Mouse (Mus musculus) liver, embryonic 11.5 days (tissue): ENCODE measurements around the gene Sept11. TPM values are rescaled to one million over a fixed set of nuclear protein-coding genes. Genes with fewer than 3 reads are reported as not detected.

Experiments used
- ATAC-seq: fragments of 200-750 bp; cut with Nextera tagmentation; replicated peaks from 2 replicates; pipeline ENCODE4 v1.8.0; 2017; ENCODE audit warnings: moderate number of reproducible peaks, mild to moderate bottlenecking, moderate TSS enrichment, moderate library complexity; ENCODE audit not compliant: low FRiP score
- DNase-seq: peaks from one replicate; pipeline ENCODE4 v3.0.0-alpha.2; 2017; ENCODE audit warnings: low spot score
- H3K27ac ChIP-seq: fragments of 300-500 bp; sonication (generic); 2 replicates; pipeline ENCODE4 v1.5.1; 2014; ENCODE audit warnings: mild to moderate bottlenecking, low read depth, low read length, control low read depth
- H3K27me3 ChIP-seq: fragments of 300-500 bp; sonication (generic); replicated peaks from 2 replicates; pipeline ENCODE4 v1.6.1; 2014; ENCODE audit warnings: low read length, mixed read lengths; ENCODE audit not compliant: control insufficient read depth, insufficient read depth
- H3K36me3 ChIP-seq: fragments of 300-500 bp; sonication (generic); 2 replicates; pipeline ENCODE4 v1.6.1; 2014; ENCODE audit warnings: mild to moderate bottlenecking, low read length, moderate library complexity, mixed read lengths; ENCODE audit not compliant: control insufficient read depth, insufficient read depth
- H3K4me1 ChIP-seq: fragments of 300-500 bp; sonication (generic); replicated peaks from 2 replicates; pipeline ENCODE4 v1.6.1; 2014; ENCODE audit warnings: low read length, mixed read lengths; ENCODE audit not compliant: control insufficient read depth, insufficient read depth
- H3K4me2 ChIP-seq: fragments of 300-500 bp; sonication (generic); 2 replicates; pipeline ENCODE4 v1.6.1; 2014; ENCODE audit warnings: mild to moderate bottlenecking, control low read depth, moderate library complexity
- H3K4me3 ChIP-seq: fragments of 300-500 bp; sonication (generic); 2 replicates; pipeline ENCODE4 v1.5.1; 2014; ENCODE audit warnings: low read depth, low read length, control low read depth
- H3K9ac ChIP-seq: fragments of 300-500 bp; sonication (generic); 2 replicates; pipeline ENCODE4 v1.6.1; 2014; ENCODE audit warnings: low read depth, low read length, control low read depth
- H3K9me3 ChIP-seq: fragments of 300-500 bp; sonication (generic); 2 replicates; pipeline ENCODE4 v1.6.1; 2016; ENCODE audit warnings: low read length, inconsistent platforms, mixed read lengths; ENCODE audit not compliant: control insufficient read depth
- WGBS: fragments of 180-500 bp; shearing (Covaris S2); extraction: QIAGEN DNeasy Blood & Tissue Kit; methylation state at CpG from one replicate; pipeline ENCODE4 v1.1.7; 2014; 5-methylcytosine and 5-hydroxymethylcytosine counted together
- polyA plus RNA-seq: library from polyadenylated mRNA; unstranded; fragments of >200 nt; fragmentation: Nextera tagmentation; extraction: Ambion mirVana; gene quantifications from 2 replicates; pipeline ENCODE4 v1.2.1, GENCODE M21; 2014

Sept11 gene
- polyA plus RNA-seq, 1 experiment from 2014 or later, result 89.0 TPM

DNA sequence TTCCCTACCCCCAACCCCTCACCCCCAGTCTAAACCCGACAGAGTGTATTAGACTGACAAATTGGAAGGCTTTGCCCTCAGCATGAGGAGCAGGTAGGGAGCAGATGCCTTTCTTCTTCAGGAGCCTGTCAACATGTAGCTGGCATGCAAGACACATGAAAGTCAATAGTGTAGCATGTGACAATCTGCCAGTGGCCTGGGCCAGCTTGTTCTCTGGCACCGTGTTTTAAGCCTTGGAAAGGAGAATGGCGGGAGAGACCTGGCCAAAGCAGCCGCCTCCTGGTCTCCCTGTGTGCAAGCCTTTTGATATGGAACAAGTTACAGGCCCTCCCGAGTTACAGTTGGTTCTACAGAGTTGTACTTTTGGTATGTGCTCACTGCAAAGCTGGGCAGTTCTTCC is 47.5 kb downstream of the Sept11 start:
- Histone ChIP-seq H3K4me2 (no peak overlapping the region), H3K9ac (no peak overlapping the region), H3K27me3 (no peaks in the 10 kb centered on the region), H3K36me3 (peaks cover 9% of the 10 kb centered on the region), H3K4me3 (no peak overlapping the region), H3K9me3 (no peaks in the 10 kb centered on the region), H3K27ac (no peak overlapping the region), H3K4me1 (peaks cover 6% of the 10 kb centered on the region)
- no peak for ATAC-seq
- no peak for DNase-seq
- WGBS, result 84% methylated on average over 5 of the region's 5 CpGs

DNA sequence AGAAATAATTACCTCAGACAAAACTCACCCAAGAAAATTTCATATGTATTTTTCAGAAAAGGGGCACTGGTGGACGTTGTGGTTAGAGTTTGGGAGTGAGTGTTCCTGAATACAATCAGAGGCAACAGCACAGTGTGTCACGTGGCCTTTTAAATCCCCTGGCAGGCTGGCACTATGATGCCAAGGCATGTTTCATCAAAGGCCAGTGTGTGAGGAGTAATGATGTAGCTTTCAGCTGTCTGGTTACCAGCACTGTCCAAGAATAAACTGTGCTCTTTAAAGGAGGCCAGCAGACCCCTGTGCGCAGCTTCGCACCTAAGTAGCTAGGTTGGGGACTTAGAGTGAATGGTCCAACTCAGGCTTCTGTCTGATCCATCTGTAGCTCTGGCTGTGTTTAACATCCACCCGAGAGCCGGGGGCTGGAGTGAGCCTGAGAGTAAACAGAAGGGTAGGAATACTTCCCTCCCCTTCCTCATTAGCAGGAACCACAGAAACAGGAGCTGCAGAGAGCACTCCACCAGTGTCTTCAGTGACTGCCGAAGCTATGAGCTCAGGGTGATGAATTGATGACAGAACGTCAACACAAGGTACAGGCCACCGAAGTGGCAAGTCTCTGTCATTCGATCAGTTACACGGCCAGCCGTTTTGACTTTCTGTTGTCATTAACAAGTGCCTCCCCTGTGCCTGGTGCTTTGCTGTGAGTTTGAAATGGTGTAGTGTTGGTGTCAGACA is 50.3 kb downstream of the Sept11 start:
- Histone ChIP-seq H3K9me3 (no peaks in the 10 kb centered on the region), H3K4me3 (no peak overlapping the region), H3K4me1 (peaks cover 3% of the 10 kb centered on the region), H3K27ac (no peak overlapping the region), H3K4me2 (no peak overlapping the region), H3K9ac (no peak overlapping the region), H3K27me3 (no peaks in the 10 kb centered on the region), H3K36me3 (peaks cover 11% of the 10 kb centered on the region)
- DNase-seq, result no peak
- 67% methylated on average over 12 of the region's 12 CpGs for WGBS
- ATAC-seq, result no peak

DNA sequence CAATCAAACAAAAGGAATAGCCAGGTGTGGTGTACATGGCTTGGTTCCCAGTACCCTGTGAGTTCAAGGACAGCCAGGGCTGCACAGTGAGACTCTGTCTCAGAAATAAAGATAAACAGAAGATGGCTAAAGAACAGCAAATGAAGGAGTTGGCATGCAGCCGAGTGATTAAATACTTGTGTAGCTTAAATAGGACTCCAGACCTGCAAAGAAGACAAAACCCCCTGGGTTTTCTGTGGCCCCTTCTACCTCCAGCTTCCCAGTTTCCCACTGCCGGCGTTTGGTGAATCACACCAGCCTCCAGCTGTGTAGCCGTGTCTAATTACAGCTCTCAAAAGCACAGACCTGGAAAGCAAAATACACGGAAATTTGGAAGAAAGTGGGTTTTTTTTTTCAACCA is 51.6 kb downstream of the Sept11 start:
- peaks cover 5% of the 10 kb centered on the region for H3K36me3 ChIP-seq
- H3K27me3 ChIP-seq, result no peaks in the 10 kb centered on the region
- no peak overlapping the region for H3K9ac ChIP-seq
- H3K4me1 ChIP-seq, result peaks cover 10% of the 10 kb centered on the region
- no peak overlapping the region for H3K4me3 ChIP-seq
- H3K4me2 ChIP-seq, result no peak overlapping the region
- no peak for ATAC-seq
- no peak overlapping the region for H3K27ac ChIP-seq
- 73% methylated on average over 5 of the region's 5 CpGs for WGBS
- DNase-seq, result no peak
- no peaks in the 10 kb centered on the region for H3K9me3 ChIP-seq

DNA sequence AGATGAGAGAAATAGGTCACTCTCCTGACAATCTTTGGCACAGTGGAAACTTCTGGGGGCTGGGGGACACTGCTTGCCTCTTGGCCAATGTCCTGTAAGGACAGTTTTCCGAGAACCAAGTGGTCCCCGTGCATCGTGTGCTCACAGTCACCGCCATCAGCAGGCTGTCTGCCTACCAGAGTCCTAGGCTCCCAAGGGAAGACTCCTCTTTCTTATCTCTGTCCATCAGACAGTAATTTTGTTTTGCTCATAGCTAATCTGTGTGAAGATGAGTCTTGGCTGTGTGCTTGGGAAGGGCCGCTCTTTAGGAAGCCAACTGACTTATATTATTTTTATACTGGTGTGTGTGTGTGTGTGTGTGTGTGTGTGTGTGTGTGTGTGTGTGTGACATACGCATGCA is 52.3 kb downstream of the Sept11 start:
- 81% methylated on average over 6 of the region's 6 CpGs for WGBS
- ATAC-seq (0 out of 2 replicates have a peak, but pooled peaks have one; percentile 32), DNase-seq (no peak)
- Histone ChIP-seq H3K9me3 (no peaks in the 10 kb centered on the region), H3K27me3 (no peaks in the 10 kb centered on the region), H3K4me3 (no peak overlapping the region), H3K4me2 (no peak overlapping the region), H3K4me1 (peaks cover 16% of the 10 kb centered on the region), H3K27ac (no peak overlapping the region), H3K36me3 (peaks cover 5% of the 10 kb centered on the region), H3K9ac (no peak overlapping the region)

DNA sequence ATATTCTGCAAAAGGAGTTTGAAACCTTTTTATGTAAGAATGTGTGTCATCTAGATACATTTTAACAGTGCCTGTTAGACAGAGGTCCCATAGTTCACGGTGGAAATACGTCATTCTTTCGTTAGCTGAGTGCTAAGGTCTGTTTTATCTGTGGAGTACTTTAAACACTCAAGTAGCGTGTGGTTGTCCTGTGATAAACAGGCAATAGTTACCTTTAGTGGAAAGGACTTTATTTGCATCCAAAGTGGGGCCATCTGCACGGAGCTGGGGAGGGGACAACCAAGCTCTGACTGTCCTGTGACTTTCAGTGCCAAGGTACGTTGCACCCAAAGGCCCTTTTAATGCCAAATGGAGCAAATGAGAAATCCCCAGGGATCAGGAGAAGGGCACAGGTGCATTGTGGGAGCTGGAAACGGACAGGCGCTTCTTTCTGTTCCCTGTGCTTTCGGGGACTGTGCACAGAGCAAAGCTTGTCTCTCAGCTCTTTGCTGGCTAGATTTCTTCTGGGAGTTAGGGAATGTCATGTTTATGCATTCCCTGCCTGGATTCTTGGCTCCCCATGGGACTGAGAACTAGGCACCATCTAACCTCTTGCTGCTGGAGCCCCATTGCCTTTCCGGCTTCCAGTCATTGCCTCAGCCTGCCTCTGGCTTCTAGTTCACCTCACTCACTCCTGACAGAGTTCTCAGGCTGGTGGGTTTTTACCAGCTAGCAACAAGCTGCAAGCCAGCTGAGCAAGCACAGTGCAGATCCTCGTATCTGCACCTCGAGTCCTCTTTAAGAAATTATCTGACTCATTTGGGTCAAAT is 56.9 kb downstream of the Sept11 start:
- Histone ChIP-seq H3K27ac (no peak overlapping the region), H3K4me2 (no peak overlapping the region), H3K4me1 (peaks cover 40% of the 10 kb centered on the region), H3K36me3 (peaks cover 5% of the 10 kb centered on the region), H3K9me3 (no peaks in the 10 kb centered on the region), H3K4me3 (no peak overlapping the region), H3K27me3 (no peaks in the 10 kb centered on the region), H3K9ac (no peak overlapping the region)
- DNase-seq, result no peak
- ATAC-seq, result no peak
- 62% methylated on average over 12 of the region's 12 CpGs for WGBS

DNA sequence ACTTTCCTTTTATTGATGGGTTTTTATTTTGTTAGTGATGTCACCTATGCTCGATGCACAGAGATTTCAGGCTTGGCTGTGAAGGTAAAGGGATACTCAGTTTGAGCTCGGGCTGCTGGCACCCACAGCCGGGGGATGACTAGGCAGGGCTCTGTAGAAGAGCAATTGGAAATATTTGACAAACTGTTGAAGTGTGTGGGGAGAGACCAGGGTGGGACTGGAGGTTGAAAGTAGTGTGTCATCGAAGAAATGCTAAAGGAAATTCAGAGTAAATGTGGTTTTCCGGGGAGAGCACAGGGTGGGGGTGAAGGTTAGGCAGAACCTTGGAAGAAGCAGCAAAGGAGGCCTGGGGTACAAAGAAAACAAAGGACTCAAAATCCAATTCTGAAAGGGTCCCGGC is 58.7 kb downstream of the Sept11 start:
- H3K9me3 ChIP-seq, result no peaks in the 10 kb centered on the region
- no peak overlapping the region for H3K27ac ChIP-seq
- no peaks in the 10 kb centered on the region for H3K27me3 ChIP-seq
- H3K9ac ChIP-seq, result no peak overlapping the region
- peak; percentile 46; the same call in 1 of the 2 replicates for ATAC-seq
- no peak overlapping the region for H3K4me3 ChIP-seq
- no peak for DNase-seq
- 0 out of 2 replicates have a peak overlapping the region, but pooled peaks have one; percentile 1 for H3K4me2 ChIP-seq
- peaks cover 11% of the 10 kb centered on the region for H3K36me3 ChIP-seq
- H3K4me1 ChIP-seq, result peaks cover 37% of the 10 kb centered on the region
- WGBS, result 52% methylated on average over 6 of the region's 6 CpGs

DNA sequence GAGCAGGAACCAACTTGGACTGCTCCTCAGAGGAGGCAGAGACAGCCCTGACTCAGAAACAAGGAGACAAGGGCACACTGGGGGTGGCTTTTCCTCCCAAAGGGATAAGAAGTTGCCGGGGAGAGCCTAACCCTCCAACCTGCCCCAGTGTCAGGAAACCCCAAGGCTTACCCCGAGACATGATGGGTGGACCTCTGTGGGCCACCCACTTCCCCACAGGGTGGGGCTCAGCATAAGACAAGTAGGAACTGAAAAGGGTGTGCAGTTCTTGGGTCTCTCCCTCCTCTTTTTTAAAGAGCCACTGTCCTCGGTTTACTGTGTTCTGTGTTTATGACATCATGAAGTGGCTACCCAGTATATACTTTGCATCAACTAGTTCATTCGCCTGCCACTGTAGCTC is 59.2 kb downstream of the Sept11 start:
- no peak overlapping the region for H3K9ac ChIP-seq
- ATAC-seq, result peak; percentile 46; the same call in 1 of the 2 replicates
- 54% methylated on average over 4 of the region's 4 CpGs for WGBS
- no peak overlapping the region for H3K4me2 ChIP-seq
- DNase-seq, result no peak
- no peaks in the 10 kb centered on the region for H3K27me3 ChIP-seq
- no peak overlapping the region for H3K27ac ChIP-seq
- H3K4me3 ChIP-seq, result no peak overlapping the region
- no peaks in the 10 kb centered on the region for H3K9me3 ChIP-seq
- H3K36me3 ChIP-seq, result peaks cover 14% of the 10 kb centered on the region
- peaks cover 37% of the 10 kb centered on the region for H3K4me1 ChIP-seq

DNA sequence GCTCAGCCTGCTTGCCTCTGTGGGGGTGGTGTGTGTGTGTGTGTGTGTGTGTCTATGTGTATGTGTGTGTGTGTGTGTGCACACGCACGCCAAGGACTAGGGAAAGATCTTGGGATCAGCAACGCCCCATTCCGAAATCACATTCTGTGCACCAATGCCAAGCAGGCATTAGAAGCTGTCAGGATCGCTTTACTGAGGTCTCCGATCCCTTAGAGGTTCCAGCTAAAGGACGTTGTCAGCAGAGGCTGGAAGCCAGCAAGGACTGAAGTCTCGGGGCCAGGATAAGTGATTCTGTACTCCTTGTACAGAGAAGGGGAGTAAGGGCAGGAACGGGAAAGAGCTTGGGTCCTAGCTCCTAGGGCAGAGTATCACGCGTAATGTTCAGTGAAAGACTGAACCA is 61.2 kb downstream of the Sept11 start:
- Histone ChIP-seq H3K9me3 (no peaks in the 10 kb centered on the region), H3K36me3 (peaks cover 26% of the 10 kb centered on the region), H3K4me2 (no peak overlapping the region), H3K4me3 (no peak overlapping the region), H3K4me1 (peaks cover 35% of the 10 kb centered on the region), H3K27me3 (no peaks in the 10 kb centered on the region), H3K27ac (no peak overlapping the region), H3K9ac (no peak overlapping the region)
- ATAC-seq, result no peak
- DNase-seq, result no peak
- WGBS, result 92% methylated on average over 11 of the region's 11 CpGs
